Mouse (Mus musculus): ENCODE data around the gene Smyd4.

DNA sequence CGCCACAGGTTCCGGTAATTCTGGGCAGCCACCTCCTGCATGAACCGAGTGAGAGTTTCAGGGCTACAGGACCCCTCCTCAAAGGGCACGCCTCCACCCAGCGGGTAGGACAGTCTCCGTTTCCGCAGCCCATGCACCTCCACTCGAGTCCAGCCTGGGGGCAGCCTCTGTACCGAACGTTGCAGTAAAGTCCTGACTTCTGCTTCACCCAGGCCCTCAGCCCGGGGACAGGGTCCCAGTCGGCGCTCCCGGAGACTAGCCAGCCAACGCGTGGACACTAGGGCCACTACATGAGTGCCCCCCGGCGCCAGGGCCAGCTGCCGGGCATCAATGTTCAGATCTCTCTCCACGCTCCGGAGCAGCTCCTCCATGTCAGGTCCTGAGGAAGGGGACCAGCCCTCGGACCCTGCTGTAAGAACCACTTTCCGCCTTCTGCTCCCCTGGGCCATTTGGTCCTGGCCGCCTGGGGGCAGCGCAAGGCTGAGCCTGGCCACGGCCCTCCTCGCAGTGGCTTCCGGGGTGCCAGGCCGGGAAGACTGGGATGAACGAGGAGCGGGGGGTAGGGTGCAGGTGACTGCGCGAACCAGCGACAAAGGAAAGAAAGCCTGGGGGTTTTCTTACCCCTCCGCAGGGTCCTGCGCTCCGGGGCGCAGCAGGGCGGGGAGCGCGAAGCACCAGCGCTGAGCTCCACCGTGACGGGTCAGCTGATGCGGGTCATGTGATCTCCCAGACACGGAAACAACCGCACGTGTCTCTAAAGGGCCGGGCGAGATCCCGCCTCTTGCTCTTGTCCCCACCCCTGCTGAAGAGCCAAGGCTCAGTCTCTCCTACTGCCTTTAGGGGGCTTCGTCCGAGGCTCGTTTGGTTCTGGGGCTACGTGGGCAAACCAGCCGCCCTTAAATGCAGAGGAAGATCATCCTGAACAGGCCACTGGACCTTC is 106.0 kb downstream of the Smyd4 start, which contains the start of gene Wdr81:
- TF ChIP-seq CTCF (IDR thresholded peaks at IDR 0.05; ENCODE audit: insufficient read depth, low read depth, low read length): peak; percentile 28; the same call in 1 of the 2 replicates
- peak; percentile 72 for TF ChIP-seq POLR2A (IDR thresholded peaks at IDR 0.05; ENCODE audit: insufficient read depth, low read depth, low read length)
